Comparison of ENCODE assay signal across 11 mouse cellular contexts in the genomic region with DNA sequence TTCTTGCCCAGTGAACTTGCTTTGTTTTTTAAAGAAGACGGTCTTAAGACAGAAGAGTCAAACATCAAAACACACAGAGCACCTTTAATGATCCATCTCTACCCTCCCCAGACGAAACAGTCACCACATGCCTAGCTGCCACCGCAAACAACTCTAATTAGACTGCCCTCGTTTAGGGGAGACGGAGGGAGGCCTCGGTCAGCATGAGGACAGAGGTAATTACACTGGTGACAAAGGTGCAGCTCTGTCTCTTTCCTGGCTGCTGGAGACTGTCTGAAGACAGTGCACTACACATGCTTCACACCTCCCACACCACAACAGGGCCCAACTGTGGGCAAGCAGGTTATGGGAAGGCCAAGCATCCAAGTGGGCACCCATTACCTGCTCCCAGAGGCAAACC. TPM values are rescaled to one million over a fixed set of nuclear protein-coding genes. Genes with fewer than 3 reads are reported as not detected.
DNase-seq lines count a peak whose midpoint lies in the region; ATAC-seq and TF ChIP-seq lines count a peak whose summit lies in the region.
"Had no signal": no experiment of that assay in that cellular context is flagged by ENCODE, and none has a peak within 500 bp of the region (broad histone marks: within the 10 kb centered on the region; RNA-seq: fewer than 3 reads in every experiment).

No protein-coding gene starts in this region.

- 44% methylated on average over 6 of the region's 6 CpGs for WGBS in kidney, embryonic 15.5 days
- WGBS in neural tube, embryonic 15.5 days, result 35% methylated on average over 6 of the region's 6 CpGs

- H3K9me3 ChIP-seq in kidney, embryonic 15.5 days (replicated peaks), result no peaks in the 10 kb centered on the region
- H3K9me3 ChIP-seq in neural tube, embryonic 15.5 days (replicated peaks), result no peaks in the 10 kb centered on the region
- H3K9me3 ChIP-seq: megakaryocyte, embryonic 14.5 days had no signal

- H3K4me2 ChIP-seq in kidney, embryonic 15.5 days, result no peak overlapping the region
- no peak overlapping the region for H3K4me2 ChIP-seq in neural tube, embryonic 15.5 days

- no peak overlapping the region for H3K9ac ChIP-seq in kidney, embryonic 15.5 days
- no peak overlapping the region for H3K9ac ChIP-seq in neural tube, embryonic 15.5 days (replicated peaks)

- intact Hi-C loops in heart, postnatal 14 days (cut with DNase I), result loop anchor here (2.0 to 5.0 kb wide), 2 partner anchors 45 to 79 kb away; a partner anchor contains a TSS

- TF ChIP-seq CTCF in embryonic fibroblast, embryonic 13.5 days (IDR thresholded peaks at IDR 0.05; ENCODE audit: borderline replicate concordance, insufficient read depth, low read length), result no peak

- H3K27me3 ChIP-seq in kidney, embryonic 15.5 days, result no peaks in the 10 kb centered on the region
- H3K27me3 ChIP-seq in neural tube, embryonic 15.5 days (replicated peaks), result no peaks in the 10 kb centered on the region
- H3K27me3 ChIP-seq: Patski had no signal

- TF ChIP-seq POLR2A in embryonic fibroblast, embryonic 13.5 days (IDR thresholded peaks at IDR 0.05; ENCODE audit: low read depth, low read length), result no peak

- H3K36me3 ChIP-seq in kidney, embryonic 15.5 days, result no peaks in the 10 kb centered on the region
- H3K36me3 ChIP-seq in neural tube, embryonic 15.5 days, result no peaks in the 10 kb centered on the region

- H3K4me3 ChIP-seq in kidney, embryonic 15.5 days (replicated peaks), result no peak overlapping the region
- no peak overlapping the region for H3K4me3 ChIP-seq in embryonic fibroblast, embryonic 13.5 days (ENCODE audit: insufficient read depth, low read length)
- H3K4me3 ChIP-seq in neural tube, embryonic 15.5 days (replicated peaks), result no peak overlapping the region

- ATAC-seq in kidney, embryonic 15.5 days (replicated peaks; ENCODE audit: low FRiP score), result no peak
- no peak for ATAC-seq in neural tube, embryonic 15.5 days (ENCODE audit: low FRiP score)
- ATAC-seq: hindbrain, embryonic 16.5 days had no signal

- H3K27ac ChIP-seq in kidney, embryonic 15.5 days, result peak overlapping the region; percentile 33; the same call in 1 of the 2 replicates
- H3K27ac ChIP-seq in embryonic fibroblast, embryonic 13.5 days (ENCODE audit: insufficient read depth, low read length), result peak overlapping the region; percentile 30; the same call in 1 of the 2 replicates
- H3K27ac ChIP-seq in neural tube, embryonic 15.5 days (replicated peaks), result no peak overlapping the region

- peak; percentile 89 for DNase-seq in heart, adult 11 months
- DNase-seq in heart, postnatal 14 days, result no peak
- no peak for DNase-seq in kidney, postnatal 25 days
- DNase-seq in naive thymus-derived CD4-positive, alpha-beta T cell, adult 2 months (ENCODE audit: low read depth), result peak; percentile 23
- no peak for DNase-seq in gastrocnemius, adult 8-10 months (ENCODE audit: low spot score in 2 of 2)

- H3K4me1 ChIP-seq in kidney, embryonic 15.5 days, result peaks cover 14% of the 10 kb centered on the region
- peaks cover 12% of the 10 kb centered on the region for H3K4me1 ChIP-seq in embryonic fibroblast, embryonic 13.5 days (ENCODE audit: control insufficient read depth, insufficient read depth, low read length)
- H3K4me1 ChIP-seq in neural tube, embryonic 15.5 days, result 0 out of 2 replicates have a peak, but pooled peaks cover 6% of the 10 kb centered on the region

RNA-seq across cellular contexts. Expression of a gene that starts 45.8 kb away (rescaled TPM):
- 1,000 to 10,000 TPM; 9,386 to 9,784 TPM for total RNA-seq in heart, postnatal 14 days (2021)
- 37.3 and 37.8 TPM in 2 replicates for polyA plus RNA-seq in kidney, embryonic 15.5 days (2015; fragmentation: Nextera tagmentation; extraction: Ambion mirVana)
- polyA plus RNA-seq in embryonic fibroblast, embryonic 13.5 days (2011; ENCODE audit: insufficient read length, low read depth, missing spikeins), result 176 and 187 TPM in 2 replicates
- 49.4 and 52.0 TPM in 2 replicates for polyA plus RNA-seq in neural tube, embryonic 15.5 days (2015; fragmentation: Nextera tagmentation; extraction: Ambion mirVana)
- total RNA-seq in gastrocnemius, adult 8-10 months (2022), result 100 to 1,000 TPM; 412 to 549 (median 488) TPM

Comparison
In these comparisons a context has a peak if more than half of its experiments do, and no peak if none do; other contexts are left out.
1. DNase-seq: peak in heart, adult 11 months (single experiment) and naive thymus-derived CD4-positive, alpha-beta T cell, adult 2 months (single experiment); none in heart, postnatal 14 days (0 of 2), kidney, postnatal 25 days (0 of 2) and gastrocnemius, adult 8-10 months (0 of 2).